Mouse (Mus musculus): ENCODE results near the gene Ttll8.

DNA sequence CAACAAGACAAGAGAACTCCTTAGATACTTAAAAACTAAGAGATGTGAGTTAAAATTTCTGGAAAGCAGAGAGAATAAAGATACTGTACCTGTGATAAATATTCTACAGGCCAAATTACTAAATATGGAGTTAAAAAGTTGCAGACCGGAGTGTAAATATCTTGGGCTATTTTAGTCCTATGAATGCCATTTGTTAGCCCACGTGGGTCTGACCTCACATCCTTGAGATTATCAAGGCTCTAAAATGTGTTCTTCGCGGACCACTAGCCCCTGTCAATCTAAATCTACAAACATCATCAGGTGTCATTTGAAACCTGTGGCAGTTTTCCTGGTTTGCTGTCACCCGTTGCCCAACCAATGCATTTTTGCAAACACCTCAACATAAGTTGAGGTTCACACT, 11.4 kb downstream of the Ttll8 start:
- TF ChIP-seq FLI1 (IDR thresholded peaks at IDR 0.05; ENCODE audit: low read length) = no peak
- no peak for TF ChIP-seq GATA1 (IDR thresholded peaks at IDR 0.05; ENCODE audit: borderline replicate concordance, low read length)
